Mouse (Mus musculus) right cerebral cortex, postnatal 14 days (tissue): ENCODE results near the gene Gtpbp2.
A peak's percentile ranks its signal among the peaks of the same experiment; 100 is the strongest.

Experiments used
- DNase-seq: peaks from one replicate; pipeline ENCODE4 v3.0.0; 2022

The Gtpbp2 gene

DNA sequence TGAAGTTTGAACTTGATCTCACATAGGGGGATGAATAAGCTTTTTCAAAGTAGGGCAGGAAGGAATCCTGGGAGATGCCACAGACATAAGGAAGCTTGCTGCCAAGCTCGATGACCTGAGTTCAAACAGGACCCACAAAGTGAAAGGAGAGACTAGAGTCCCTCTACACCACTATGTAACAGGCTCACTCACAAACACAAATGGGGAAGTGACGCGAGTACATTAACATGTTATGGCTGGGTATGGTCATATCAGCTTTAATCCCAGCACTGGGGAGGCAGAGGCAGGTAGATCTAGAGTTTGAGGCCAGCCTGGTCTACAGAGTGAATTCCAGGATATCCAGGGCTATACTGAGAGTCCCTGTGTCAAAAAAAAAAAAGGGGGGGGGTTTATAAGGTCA, 6.5 kb upstream of the Gtpbp2 start:
- no peak for DNase-seq

DNA sequence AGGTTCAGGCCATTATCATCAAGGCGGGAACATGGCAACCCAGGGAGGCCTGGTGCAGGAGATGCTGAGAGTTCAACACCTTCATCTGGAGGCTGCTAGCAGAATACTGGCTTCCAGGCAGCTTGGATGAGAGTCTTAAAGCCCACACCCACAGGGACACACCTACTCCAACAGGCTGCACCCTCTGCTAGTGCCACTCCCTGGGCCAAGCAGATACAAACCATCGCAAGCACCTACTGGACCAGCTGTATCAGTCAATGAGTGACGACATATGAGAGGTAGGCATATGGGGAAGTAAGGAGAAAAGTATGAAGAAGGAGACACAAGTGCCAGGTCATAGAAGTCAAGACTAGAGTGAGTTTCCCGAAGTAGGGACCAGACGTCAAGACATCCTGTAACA, 4.2 kb upstream of the Gtpbp2 start:
- no peak for DNase-seq

DNA sequence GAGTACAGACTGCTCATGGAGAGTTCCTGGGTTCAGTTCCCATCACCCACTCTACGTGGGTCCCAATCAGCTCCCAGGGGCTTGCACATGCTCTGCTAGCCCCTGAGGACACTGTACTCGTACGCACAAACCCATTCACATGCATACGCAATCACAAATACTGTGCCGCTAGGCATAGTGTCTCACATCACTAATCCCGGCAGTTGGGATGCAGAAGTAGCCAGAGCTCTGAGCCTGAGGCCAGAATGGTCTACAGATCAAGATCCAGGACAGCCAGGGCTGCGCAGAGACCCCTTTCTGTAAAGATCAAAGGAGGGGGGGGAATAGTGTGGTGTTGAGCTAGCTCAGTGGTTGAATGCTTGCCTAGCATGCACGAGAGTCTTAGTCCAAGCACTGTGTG, 3.7 kb upstream of the Gtpbp2 start:
- no peak for DNase-seq

DNA sequence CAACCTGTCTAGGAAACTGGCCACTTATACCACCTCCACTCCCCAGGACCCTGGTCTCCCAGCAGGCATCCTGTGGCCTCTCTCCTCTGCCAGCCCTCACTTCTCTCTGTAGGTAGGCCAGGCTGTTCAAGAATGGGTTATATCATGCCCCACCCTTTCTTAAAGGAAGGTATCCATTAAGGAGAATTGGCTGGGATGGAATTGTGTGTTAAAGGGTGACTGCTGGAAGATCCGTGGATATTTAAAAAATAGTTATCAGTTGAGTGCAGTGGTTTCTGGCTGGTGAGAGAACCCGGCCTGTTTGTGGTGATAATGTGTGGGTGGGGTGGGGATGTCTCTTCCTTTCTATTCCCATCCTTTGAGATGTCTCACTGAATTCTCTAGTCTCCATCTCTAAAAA, 1.6 kb upstream of the Gtpbp2 start:
- no peak for DNase-seq

DNA sequence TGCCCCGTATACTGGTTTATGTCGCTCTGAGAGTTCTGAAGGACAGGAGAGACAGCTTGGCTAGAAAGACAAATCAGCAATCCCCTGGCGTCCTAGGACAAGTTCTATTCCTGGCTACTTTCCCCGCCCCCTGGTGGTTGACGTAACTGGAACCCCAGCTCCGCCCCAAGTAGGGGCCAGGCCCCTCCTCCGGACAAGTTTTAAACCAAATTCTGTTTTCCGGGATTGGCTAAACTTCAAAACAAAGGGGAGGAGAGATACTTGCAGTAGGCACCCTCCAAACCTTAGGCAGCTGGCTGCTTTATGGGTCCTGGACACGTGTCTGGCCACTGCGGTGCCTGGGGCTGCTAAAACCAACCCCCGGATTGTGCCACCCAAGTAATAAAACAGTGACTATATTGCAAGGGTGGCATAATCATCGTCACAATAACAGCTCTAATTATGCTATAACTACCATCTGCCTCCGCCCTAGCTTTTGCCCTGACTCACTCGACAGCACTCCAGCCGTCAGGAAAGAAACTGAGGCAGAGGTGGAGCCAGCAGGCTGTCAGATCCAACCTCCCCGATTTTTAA, 656 bp upstream of the Gtpbp2 start:
- peak; percentile 84 for DNase-seq

DNA sequence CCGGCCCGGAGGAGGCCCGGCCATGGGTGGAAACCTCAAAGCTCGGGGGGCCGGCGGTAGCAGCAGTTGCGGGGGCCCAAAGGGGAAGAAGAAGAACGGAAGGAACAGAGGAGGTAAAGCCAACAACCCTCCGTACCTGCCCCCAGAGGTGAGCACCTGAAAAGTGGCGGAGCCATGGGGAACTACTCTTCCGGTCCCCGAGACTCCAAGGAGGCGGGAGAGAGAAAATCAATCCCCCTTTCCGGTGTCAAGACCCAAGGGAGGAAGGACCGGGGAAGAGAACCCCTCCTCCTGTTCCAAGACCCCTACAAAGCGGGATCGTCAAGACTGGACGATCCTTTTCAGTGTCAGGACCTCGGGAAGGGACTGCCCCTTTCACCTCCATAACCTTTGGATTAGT, 347 bp downstream of the Gtpbp2 start:
- DNase-seq, result no peak

DNA sequence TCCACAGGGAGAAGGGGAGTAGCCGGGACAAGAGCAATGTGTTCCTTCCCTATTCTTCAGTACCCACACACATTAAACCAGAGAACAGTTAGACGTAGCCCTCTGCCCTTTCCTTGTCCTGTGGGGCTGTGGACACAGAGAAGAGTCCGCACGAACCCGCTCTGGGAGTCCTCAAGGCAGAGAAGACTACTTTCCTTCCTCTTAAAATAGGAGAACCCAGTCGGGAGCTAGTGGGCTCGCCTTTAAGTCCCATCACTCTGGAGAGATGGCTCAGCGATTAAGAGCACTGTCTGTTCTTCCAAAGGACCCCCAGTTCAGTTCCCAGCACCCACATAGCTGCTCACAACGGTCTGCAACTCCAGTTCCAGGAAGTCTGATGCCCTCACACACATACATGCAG, 878 bp downstream of the Gtpbp2 start:
- DNase-seq, result no peak

DNA sequence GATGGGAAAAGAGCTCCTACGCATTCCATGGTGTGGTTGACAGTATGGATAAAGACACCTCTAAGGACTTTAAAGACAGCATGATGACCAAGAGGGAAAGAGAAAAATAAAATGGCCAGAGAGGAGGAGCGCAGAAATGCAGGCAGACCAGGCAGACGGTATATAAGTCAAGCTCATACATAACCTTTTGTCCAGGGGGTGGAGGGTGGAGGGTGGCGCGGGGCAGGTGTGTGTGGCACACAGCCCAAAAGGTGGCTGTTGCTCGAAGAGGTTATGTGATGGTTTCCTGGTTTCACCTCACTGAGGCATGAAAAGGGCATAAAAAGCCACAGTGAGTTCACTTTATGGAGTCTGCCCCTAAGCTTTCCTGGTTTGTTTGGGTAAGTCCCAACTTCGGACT, 1.7 kb downstream of the Gtpbp2 start:
- no peak for DNase-seq

DNA sequence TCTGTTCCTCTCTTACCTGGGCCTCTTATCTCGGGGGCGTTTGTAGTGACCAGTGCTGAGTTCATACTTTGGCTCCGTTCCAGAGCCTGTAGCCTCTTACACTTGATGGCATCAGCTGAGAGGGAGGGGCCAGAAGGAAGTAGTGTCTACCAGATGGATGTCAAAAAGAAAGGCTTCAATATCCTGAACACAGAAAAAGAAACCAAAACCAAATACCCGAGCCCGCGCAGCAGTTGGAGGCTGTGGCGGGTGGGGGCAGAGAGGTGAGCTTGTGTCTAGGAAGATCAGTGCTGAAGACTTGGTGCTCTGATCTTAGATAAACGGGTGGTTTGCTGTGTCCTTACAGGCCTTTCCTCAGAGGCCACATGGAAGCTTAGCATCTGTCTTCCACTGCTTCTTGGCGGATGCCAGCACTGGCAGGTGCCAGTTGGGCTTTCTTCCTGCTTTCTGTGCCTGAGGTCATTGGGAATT, 2.2 kb downstream of the Gtpbp2 start:
- no peak for DNase-seq

DNA sequence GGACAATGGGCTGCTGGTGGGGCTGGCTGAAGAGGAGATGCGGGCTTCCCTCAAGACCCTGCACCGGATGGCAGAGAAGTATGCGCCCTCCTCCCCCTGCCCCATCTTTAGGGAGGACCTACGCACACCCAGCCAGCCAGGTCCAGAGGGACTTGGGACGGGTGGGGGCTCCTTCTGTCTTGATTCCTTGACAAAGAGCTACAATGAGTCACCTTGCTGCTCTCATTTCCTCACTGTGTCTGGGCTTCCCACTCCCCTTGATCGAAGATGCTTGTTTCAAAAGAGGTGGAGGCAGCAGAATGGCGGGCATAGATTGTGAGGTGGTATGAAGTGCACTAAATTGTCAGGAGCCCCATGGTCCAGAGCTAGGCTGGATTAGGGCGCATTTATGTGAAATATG, 3.5 kb downstream of the Gtpbp2 start:
- no peak for DNase-seq

DNA sequence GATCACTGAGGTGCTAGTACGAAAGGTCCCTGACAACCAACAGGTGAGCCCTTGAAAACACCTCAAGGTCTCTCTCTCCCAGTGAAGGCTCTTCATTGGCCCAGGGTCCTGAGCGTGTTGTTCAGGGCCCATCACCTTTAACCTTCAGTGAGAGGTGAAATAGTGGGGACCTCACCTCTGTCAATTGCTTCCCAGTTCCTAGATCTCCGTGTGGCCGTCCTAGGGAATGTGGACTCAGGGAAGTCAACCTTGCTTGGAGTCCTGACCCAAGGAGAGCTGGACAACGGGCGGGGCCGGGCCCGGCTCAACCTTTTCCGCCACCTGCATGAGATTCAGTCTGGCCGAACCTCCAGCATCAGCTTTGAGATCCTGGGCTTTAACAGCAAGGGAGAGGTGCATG, 4.0 kb downstream of the Gtpbp2 start:
- DNase-seq, result no peak

DNA sequence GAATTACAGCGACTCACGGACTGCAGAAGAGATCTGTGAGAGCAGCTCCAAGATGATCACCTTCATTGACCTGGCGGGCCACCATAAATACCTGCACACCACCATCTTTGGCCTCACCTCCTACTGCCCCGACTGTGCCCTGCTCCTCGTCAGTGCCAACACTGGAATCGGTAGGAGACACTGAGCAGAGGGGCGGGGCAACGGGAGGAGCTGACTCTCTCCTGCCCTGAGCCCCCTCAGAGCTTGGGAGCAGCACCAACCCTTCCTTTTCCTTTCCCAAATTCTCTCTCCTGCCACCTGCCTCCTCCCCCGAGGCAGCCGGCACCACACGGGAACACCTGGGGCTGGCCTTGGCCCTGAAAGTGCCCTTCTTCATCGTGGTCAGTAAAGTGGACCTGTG, 4.6 kb downstream of the Gtpbp2 start:
- no peak for DNase-seq

DNA sequence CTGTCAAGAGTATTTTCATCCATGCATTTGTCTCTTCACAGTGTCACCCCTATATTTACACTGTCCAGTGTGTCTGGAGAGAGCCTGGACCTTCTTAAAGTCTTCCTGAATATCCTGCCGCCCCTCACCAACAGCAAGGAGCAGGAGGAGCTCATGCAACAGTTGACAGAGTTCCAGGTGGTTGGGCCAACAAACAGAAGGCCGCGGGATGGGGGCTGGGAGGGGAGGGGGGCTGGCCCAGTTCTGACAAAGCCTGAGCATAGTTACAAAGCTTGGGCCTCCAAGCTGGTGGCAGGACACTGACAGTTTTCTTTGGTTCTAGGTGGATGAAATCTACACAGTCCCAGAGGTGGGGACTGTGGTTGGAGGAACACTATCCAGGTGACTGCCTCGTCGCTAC, 5.4 kb downstream of the Gtpbp2 start:
- DNase-seq, result no peak

DNA sequence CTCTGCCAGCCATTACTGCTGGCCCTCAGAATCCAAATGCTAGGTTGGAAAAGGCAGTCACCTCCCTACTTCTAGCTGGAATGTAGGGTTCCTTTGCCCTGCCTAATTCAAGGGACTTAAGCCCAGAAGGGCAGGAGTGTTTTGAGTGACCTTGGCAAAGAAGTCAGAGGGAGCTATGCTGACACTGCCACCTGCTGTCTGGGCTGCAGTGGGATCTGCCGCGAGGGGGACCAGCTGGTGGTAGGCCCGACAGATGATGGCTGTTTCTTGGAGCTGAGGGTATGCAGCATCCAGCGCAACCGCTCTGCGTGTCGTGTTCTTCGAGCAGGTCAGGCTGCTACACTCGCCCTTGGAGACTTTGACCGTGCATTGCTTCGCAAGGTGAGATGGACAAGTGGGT, 6.2 kb downstream of the Gtpbp2 start:
- no peak for DNase-seq

DNA sequence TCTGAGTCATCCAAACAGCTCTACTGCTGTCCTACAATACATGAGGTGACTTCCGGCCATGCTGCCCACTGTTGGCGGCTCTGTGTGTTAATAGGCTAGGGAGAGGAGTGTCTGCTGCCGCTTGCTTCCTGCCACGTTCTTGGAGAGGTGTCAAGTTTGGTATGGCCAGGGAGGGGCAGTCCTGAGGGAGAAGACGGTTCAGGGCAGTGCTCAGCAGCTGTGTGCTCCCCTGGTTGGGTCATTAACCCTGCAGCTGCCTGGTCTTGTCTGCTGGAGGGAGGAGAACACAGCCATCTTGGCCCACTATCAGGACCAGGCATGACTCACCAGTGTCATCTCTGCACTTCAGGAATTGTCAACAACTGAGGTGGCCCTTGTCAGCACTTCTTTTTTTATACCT, 7.5 kb downstream of the Gtpbp2 start:
- DNase-seq, result no peak

DNA sequence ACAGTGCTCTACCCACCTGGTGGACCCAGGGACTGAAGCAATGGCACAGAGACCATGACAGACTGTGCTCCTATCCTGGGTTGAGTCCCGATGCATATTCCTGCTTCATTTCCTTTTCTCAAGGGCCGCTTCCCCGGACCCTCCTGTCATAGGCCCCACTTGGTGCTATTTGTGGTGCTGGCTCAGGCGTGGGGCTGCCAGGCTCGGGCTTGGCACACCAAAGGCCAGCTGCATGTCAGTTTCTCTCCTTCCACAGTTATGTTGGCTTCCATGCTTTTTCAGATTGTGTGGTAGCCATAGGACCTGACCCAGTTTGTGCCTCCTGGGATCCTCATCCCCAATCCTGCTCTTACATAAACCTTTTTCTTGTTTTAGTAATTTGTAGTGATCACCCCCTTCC, 7.9 kb downstream of the Gtpbp2 start:
- no peak for DNase-seq

DNA sequence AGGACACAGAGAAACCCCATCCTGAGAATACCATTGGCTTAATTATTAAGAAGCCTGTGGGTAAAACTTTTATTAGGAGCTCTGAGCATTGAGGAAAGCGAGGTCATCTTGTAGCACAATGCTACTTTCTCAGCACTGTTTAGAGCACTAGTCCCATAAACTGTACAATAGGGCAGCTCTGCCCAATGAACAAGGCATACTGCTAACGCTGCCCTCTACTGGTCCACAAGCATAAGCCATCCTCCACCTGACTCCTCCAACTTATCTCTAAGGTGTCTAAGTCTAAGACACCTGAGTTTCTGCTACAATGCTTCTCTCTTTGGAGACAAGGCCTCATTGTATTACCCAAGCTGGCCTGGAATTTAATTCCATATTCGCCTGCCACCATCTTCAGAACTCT, 9.7 kb downstream of the Gtpbp2 start:
- no peak for DNase-seq

DNA sequence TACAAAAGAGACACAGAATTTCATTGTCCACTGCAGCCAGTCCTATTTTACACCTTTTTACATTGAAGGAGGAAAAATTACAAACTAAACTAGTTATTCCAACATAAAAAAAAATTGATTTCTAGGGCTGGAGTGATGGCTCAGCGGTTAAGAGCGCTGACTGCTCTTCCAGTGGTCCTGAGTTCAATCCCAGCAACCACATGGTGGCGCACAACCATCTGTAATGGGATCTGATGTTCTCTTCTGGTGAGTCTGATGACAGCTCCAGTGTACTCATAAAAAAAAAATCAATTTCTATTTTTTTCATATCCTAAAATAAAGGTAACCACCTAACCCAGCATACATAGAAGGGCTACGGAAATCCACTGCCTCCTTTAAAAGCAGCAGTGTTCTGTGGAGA, 21.4 kb downstream of the Gtpbp2 start:
- no peak for DNase-seq

DNA sequence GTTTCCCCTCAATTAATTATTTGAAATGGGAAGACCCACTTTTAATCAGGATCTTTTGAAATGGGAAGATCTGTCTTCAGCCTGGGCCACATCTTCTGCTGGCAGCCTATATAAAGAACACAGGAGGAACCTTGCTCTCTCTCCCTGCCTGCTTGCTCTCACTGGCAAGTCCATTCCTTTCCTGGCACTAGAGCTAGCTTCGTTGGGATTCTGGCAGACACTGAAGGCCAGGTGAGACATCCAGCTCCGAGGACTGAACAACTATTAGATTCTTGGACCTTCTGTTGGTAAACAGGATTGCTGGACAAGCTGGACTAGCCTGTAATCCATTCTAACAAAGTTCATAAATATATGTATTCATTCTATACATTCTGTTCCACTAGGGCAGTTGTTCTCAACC, 28.0 kb downstream of the Gtpbp2 start:
- no peak for DNase-seq

DNA sequence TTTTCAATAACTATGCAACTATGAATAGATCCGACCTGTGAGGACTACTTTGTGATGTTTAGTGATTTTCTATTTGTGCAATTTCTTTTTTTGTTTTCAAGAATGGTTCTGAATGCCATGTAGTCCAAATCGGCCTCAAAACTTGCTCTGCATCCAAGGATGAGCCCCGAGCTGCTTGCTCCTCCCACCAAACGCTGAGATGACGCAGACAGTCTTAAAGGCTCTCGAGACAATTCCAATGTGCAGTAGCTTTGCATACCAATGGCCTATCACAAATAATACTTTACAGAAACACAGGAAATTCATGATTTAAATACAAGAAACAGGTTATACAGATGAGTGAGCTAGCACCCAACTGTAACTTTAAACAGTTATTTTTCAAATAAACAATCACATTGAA, 40.3 kb downstream of the Gtpbp2 start:
- no peak for DNase-seq

DNA sequence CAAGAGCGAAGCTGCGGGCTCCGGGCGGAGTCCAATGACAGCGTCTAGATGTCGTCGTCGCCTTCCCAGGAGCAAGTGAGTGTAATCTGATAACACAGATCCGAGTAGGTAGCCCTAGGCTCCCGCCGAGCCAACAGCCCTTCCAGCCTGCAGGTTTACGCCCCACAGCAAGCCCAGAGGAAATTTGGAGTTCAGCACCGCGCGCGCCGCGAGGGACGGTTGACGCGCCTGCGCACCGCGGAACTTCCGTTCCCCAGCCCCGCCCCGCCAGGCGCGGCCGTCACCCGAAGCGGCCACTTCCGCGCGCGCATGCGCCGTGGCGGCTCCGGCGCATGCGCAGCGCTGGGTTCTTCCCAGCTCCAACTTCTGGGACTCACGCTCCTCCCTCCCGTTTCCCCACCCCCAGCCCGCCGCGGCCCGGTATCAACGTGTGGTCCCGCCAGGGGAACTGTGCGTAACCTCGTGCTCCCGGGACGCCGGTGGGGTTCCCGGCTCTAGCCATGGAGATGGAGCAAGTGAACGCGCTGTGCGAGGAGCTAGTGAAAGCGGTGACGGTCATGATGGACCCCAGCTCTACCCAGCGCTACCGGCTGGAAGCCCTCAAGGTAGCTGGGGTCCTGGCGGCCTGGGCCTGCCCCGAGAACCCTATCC, 41.7 kb downstream of the Gtpbp2 start, which contains the start of the genes Polh and Xpo5:
TSS of gene Polh (minus strand) at position 225 of the 651 bp plus-strand sequence.
TSS of gene Xpo5 (plus strand) at position 362 of the 651 bp plus-strand sequence.
- peak; percentile 91 for DNase-seq

DNA sequence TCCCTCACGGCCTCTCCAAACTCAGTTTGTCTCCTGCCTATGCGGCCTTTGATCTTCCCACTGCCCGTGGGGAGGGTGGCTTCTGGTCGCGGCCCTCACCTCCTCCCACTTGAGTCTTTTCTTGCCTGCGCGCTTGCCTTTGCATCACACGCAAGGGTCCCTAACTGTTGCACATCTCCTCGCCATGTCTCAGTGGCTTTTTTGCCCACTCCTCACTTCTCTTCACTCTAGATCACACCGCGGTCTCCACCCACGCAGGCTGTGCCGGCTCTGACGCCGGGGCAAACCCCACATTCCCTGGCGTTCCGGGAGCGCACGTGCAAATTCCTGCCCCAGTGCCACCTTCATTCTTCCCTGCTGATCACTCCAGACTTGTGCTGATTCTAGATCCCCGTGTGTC, 42.2 kb downstream of the Gtpbp2 start:
- DNase-seq, result peak; percentile 28

DNA sequence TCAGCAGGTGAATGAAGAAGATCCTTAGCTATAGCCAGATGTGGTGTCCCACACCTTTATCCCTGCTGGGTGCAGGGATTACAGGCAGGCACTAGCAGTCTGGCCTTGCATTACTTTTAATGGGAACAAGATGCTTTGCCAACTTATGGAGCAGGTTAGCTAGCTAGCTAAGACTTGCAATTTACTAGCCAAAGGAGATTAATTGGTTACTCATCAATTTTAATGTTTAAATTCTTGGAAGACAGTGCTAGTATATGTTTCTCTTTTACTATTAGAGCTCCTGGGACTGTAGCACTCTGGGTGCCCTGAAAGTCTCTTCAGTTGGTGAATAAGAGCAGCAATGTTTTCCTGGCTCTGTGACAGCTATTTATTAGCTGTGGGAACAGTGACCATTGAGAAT, 45.8 kb downstream of the Gtpbp2 start:
- no peak for DNase-seq

DNA sequence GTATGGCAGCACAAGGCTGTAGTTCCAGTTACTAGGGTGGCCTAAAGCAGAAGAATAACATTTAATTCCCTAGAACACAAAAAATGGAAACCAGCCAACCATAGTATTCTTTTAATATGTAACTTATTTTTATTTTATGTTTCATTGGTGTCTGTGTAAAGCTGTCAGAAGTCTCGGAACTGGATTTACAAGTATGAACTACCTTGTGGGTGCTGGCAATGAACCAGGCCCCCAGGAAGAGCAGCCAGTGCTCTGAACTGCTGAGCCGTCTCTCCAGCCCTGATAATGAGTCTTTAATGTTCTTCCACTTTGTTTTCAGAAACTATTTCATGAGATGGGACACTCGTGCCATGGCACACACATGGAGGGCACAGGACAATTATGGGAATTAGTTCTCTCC, 49.7 kb downstream of the Gtpbp2 start:
- DNase-seq, result no peak
